Mouse (Mus musculus) splenic B cell, adult 2 months (primary cell): ENCODE results near the gene Ednrb.
"Not testable (repeated sequence)": the region's sequence is repeated elsewhere in the genome, so short reads cannot be mapped to it uniquely, and the experiment has no call there.

ENCODE experiments used
- DNase-seq: peaks from one replicate; pipeline ENCODE4 v3.0.0-alpha.2; 2011; ENCODE audit warnings: low read depth, low spot score
- H3K27me3 ChIP-seq: 2 replicates; pipeline ENCODE4 v1.6.1; 2012; ENCODE audit warnings: mild to moderate bottlenecking, low read length, moderate library complexity, mixed read lengths; ENCODE audit not compliant: control insufficient read depth, poor library complexity, insufficient read depth, severe bottlenecking
- H3K36me3 ChIP-seq: 2 replicates; pipeline ENCODE4 v1.6.1; 2012; ENCODE audit warnings: mild to moderate bottlenecking, low read length, moderate library complexity, mixed read lengths; ENCODE audit not compliant: control insufficient read depth, poor library complexity, insufficient read depth, severe bottlenecking

The Ednrb gene

DNA sequence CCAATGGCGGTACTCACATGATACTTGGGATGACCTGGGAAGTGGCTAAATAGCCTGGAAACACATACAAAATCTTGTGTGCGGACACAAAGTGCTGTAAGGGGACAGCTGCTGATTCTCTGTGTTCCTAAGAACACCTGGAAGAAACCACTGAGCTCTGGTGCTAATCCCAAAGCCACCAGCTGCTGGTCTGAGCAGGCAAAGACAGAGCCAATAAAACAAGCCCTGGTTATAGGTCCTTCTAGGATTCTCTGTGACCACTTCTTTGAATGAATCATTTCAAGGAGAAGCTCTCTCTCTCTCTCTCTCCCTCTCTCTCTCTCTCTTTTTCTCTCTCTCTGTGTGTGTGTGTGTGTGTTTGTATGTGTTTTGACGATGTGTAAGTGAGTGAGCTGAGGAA, 47.1 kb downstream of the Ednrb start:
- no peaks in the 10 kb centered on the region for H3K27me3 ChIP-seq
- no peaks in the 10 kb centered on the region for H3K36me3 ChIP-seq
- DNase-seq: no peak

DNA sequence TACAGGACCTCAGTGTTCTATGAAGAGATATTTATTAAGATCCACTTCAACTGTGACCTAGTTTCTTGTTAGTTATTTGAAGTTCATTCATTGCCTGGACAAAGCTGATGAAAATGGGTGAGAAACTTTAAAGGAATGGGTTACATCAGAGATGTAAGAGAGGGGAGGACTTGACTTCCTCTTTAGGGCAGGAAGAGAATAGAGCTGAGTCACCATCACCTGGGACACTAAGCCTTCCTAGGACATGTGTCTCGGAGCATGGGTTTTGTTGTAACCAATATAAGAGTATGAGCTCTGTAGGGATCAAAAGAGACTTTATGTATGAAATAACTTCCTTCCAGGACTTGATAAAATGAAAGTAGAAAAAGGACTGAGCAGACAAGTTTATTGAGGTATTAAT, 48.6 kb downstream of the Ednrb start:
- DNase-seq: no peak
- Histone ChIP-seq H3K36me3 (no peaks in the 10 kb centered on the region), H3K27me3 (no peaks in the 10 kb centered on the region)

DNA sequence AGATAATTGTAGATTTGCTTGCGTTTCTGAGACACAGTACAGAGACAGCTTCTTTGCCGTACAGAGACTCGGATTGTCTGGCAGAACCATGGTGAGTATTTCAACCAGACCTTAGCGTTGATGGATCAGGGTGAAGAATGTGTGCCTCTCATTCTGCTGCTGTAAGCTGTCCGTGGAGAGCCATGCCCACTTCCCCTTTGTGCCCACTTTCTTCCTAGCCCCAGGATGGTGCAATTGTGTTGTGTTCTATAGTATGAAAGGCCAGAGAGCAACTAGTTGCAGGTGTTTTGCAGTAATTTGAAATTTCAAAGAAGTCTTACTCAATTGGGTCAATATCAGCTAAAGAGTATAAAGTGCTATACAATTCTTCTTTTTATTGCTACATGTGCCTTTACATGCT, 50.8 kb downstream of the Ednrb start:
- Histone ChIP-seq H3K36me3 (no peaks in the 10 kb centered on the region), H3K27me3 (no peaks in the 10 kb centered on the region)
- DNase-seq: no peak

DNA sequence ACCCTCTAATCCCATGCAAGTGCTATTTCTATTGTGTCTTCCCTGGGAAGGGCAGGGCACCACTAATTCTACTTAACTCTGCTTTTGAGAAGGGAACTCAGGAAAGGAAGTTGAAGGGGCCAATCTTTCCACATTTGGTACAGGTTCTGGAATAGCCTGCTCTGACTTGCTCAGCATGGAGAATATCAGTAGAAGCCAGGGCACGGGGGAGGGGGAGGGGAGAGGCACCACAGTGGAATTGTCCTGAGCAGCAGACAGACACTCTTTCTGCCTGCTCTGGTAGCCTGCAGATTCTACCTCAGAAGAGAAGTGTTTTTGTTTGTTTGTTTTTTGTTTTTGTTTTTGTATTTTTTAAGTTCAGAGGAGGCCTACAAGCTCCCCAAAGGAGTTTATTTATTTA, 51.5 kb downstream of the Ednrb start:
- Histone ChIP-seq H3K36me3 (no peaks in the 10 kb centered on the region), H3K27me3 (no peaks in the 10 kb centered on the region)
- DNase-seq: no peak

DNA sequence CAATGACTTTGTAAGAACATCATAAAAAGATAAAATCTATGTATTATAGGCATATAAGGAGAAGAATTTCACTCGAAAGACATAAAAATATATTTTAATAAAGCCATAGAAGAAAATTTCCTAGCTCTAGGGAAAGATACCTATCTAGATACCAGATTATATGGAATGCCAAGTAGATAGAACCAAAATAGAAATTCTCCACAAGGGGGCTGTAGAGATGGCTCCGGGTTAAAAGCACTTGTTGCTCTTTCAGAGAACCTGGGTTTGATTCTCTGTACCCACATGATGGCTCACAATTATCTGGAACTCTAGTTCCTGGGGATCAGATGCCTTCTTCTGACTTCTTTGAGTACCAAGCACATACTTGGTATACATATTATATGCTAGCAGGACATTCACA, 56.7 kb downstream of the Ednrb start:
- H3K27me3 ChIP-seq: no peaks in the 10 kb centered on the region
- DNase-seq: no peak
- H3K36me3 ChIP-seq: no peaks in the 10 kb centered on the region

DNA sequence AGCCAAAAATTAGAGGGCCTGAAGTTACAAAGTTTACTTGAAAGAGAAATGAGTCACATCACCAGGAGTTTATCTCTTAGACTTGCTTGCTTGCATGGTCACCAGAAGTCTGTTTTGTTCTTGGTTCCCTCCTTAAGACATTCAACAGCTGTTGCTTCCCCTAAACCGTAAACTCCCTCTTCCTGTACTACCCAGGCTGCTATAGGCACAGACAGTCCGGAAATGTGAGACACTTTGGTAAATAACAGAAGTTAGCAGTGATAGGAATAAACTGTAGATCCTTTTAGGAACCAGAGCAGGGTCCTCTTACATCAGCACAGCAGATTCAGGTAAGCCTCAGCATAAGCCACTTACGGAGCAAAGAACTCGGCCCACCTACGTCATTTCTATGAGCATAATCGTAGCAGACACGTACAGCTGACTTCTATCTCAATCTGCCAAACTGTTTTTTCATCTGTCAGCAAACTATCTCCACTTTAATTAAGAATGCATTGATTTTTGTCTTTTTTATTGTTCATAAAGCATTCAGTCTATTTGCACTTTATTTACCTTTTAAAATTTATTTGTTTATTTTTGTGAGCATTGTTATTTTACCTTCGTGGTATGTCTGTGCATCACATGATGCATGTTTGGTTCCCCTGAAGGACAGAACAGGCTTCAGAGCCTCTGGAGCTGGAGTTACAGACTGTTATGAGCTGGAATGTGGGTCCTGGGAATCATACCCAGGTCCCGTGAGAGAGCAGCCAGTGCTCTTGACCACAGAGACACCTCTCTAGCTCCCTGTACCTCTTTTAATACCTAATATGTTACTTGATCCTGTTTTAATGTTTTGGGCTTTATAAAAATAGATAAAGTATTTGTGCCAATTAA, 58.9 kb downstream of the Ednrb start:
- peak; percentile 11 for DNase-seq
- Histone ChIP-seq H3K36me3 (no peaks in the 10 kb centered on the region), H3K27me3 (no peaks in the 10 kb centered on the region)

DNA sequence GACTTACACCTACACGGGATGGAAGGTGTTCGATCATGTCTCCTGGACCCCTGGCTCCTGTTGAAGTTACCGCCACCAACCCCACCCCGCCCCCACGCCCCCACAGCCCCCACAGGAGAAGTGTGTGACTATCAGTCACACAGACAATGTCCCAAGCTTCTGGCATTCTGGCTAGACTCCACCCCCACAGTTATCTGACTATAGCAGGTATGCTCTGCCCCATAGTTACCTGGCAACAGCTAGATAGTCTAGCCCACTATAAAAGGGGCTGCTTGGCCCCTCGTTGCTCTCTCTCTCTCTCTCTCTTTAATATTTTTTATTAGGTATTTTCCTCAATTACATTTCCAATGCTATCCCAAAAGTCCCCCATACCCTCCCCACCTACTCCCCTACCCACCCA, 63.9 kb downstream of the Ednrb start:
- not testable (repeated sequence) for DNase-seq, H3K27me3 ChIP-seq

DNA sequence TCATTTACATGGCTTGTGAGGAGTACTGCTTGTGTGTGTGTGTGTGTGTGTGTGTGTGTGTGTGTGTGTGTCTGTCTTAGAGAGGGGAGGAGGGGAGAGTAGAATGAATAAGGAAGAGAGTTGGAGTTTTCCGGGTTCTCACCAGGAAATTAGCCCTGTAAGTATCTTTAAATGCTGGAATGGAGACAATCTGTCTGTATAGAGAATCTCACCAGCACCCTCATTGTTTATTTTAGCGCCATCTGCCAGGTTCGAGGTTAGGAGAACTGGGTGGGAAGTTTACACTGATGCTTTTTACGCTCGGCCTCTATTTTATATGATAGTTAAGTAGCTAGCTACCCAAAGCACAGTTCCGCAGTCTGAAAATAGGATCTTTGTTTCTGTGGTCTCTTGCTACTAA, 64.9 kb downstream of the Ednrb start:
- Histone ChIP-seq H3K36me3 (no peaks in the 10 kb centered on the region), H3K27me3 (no peaks in the 10 kb centered on the region)
- DNase-seq: no peak

More for the DNA sequence above, 63.9 kb downstream of the Ednrb start:
- not testable (repeated sequence) for H3K36me3 ChIP-seq

DNA sequence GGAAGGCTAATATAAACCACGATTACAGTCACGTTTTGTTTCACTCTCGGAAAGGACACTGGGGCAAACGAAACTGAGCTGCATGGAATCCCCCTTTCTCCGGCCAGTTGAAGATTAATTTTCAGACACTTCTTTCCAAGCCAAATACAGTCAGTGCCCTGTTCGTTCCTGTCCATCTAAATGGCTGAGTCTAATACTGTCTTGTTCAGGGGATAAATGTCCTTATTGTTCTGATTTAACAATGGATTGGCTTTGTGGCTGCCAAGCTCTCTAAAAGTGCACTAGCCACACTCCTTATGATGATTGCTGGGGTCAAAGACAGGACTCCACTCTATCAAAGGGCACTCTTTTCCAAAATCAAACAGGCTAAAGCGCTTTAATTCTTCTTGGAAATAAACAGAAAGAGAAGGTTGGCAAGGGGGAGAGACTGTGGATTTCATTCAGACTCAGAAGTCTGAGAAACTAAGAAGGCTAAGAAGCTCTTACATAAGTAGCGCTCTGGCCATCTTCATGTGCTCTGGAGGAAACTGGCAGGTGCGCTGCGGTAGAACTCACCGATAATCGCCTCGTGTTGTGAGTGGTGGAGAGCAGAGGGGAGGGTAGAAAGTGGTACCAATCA, 65.6 kb downstream of the Ednrb start:
- H3K27me3 ChIP-seq: no peaks in the 10 kb centered on the region
- no peak for DNase-seq

DNA sequence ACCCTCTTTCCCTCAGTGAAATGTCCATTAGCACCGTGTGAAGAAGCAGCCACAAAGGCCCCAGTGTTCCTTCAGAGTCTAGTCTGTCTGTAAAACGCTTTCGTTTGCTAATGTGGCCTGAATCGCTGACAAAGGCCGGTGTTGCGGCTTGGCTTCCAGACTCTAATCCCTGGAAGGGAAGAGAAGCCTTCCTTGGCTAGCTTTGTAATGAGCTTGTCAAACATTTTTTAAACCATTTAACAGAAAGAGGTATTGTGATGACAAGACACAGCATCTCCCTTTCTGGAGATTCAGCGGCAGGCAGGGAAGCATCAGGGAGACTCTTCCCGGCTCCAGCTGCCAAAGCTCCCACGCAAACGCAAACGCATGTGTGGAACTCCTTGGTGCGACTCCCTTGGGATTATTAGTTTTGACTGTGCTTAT, 66.2 kb downstream of the Ednrb start:
- no peaks in the 10 kb centered on the region for H3K36me3 ChIP-seq
- no peaks in the 10 kb centered on the region for H3K27me3 ChIP-seq
- no peak for DNase-seq

More for the DNA sequence above, 65.6 kb downstream of the Ednrb start:
- H3K36me3 ChIP-seq: no peaks in the 10 kb centered on the region

DNA sequence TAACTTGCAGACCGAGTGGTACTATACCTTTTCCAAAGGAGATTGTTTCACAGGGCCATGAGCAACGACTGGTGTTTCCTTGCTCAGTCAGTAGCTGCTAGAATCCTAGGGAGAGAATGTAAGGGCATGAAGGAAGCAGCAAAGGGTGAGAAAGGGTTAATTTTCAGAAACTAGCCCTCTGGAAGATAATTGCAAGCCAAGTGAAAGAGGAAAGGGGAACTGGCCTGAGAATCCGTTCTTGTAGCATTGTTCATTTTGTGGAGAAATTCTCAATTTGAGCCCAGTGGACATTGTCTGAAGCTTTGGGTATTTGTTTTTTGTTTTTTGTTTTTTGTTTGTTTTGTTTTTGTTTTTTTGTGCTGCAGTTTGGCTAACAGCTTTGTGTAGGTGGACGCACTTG, 66.8 kb downstream of the Ednrb start:
- Histone ChIP-seq H3K27me3 (no peaks in the 10 kb centered on the region), H3K36me3 (no peaks in the 10 kb centered on the region)
- DNase-seq: no peak

DNA sequence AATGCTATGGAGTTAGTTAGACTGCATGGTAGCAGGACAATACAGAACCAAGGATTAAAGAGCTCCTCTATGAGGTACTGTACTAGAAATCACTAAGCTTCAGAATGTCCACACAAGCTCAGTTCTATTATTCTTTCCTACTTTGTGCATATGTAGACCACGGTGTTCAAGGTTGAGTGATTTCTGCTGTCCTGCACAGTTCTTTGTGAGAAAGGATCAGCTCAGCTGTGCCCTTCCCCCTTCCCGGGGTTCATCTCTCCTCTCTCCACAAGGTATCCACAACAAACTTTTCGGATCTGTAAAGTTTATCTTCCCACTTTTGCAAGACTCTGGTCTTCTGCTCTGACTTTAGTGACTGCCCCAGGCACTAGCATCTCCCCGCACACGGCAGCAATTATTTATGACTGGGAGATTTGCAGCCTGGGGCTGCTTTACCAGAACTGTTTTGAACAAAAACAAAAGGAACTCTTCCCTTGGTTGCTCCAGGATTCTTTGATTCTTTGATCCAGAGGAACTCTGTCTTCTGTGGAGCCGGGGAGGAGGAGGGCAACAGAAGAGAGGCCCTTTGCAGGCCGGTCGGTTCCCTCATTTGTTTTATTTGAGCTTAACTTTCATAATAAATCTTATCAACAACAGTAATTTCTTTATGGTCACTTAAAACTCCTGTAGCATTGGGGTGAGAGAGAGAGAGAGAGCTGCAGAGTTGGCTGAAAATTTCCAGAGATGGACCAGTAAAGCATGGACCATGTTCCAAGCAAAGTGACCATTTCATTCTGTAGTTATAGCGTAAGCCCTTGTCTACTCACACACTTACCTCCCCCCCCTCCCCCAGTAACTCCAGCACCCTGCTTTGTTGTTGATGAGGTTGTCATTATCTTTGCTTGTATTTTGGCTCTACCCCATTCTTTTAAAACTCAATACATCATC, 74.6 kb downstream of the Ednrb start:
- H3K27me3 ChIP-seq: no peaks in the 10 kb centered on the region
- DNase-seq: no peak
- no peaks in the 10 kb centered on the region for H3K36me3 ChIP-seq

DNA sequence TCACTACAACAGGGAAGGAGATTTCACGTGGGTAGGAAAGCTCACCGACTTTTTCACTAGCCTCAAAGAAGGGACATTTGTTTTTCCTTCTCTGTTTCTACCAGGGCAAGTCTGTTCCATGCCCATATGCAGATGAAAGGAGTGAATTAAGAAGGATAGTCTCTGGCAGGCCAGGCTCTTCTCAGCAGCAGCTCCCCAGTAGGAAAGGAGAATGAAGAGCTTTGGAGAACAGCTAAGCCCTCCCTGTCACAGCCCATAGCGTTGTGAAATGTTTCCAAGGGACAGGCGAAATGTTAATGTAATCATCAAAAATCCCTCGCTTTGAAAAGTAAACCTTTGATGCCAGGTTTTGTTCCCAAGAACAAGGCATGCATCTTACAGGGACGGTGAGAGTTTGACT, 76.7 kb downstream of the Ednrb start:
- Histone ChIP-seq H3K27me3 (no peaks in the 10 kb centered on the region), H3K36me3 (no peaks in the 10 kb centered on the region)
- no peak for DNase-seq
